Mouse (Mus musculus) MEL (cell line): ENCODE data around the gene Fkbp9. TPM values are rescaled to one million over a fixed set of nuclear protein-coding genes. Genes with fewer than 3 reads are reported as not detected.
A peak's percentile ranks its signal among the peaks of the same experiment; 100 is the strongest.

Source experiments
- DNase-seq: peaks from one replicate; pipeline ENCODE4 v3.0.0; 2011; ENCODE audit warnings: low read depth, low spot score
- H3K27ac ChIP-seq: 2 replicates; pipeline ENCODE4 v1.5.1; 2012; ENCODE audit warnings: low read depth, mild to moderate bottlenecking, control low read depth, low read length, moderate library complexity; ENCODE audit not compliant: control insufficient read depth
- H3K27me3 ChIP-seq, 2 experiments: fragments of 150-350 bp in 1 of 2; sonication (generic) in 1 of 2; 2 replicates each; pipeline ENCODE4 v1.6.1; 2012; ENCODE audit warnings: low read length in 2 of 2, mild to moderate bottlenecking in 2 of 2, improper control_type of control experiment in 1 of 2, moderate library complexity in 1 of 2; ENCODE audit not compliant: insufficient read depth in 2 of 2, control insufficient read depth in 1 of 2
- H3K36me3 ChIP-seq, 2 experiments: 2 replicates each; pipeline ENCODE4 v1.6.1; 2012 to 2014; ENCODE audit warnings: low read length in 2 of 2, improper control_type of control experiment in 1 of 2, inconsistent platforms in 1 of 2, mild to moderate bottlenecking in 1 of 2; ENCODE audit not compliant: insufficient read depth in 2 of 2, control insufficient read depth in 1 of 2
- H3K4me1 ChIP-seq, 2 experiments: fragments of 150-350 bp in 1 of 2; sonication (generic) in 1 of 2; 2 replicates each; pipeline ENCODE4 v1.6.1; 2012; ENCODE audit warnings: low read length in 2 of 2, improper control_type of control experiment in 1 of 2, mild to moderate bottlenecking in 1 of 2; ENCODE audit not compliant: insufficient read depth in 2 of 2, control insufficient read depth in 1 of 2
- H3K4me3 ChIP-seq, 2 experiments: fragments of 150-350 bp in 1 of 2; sonication (generic) in 1 of 2; 2 replicates each; pipeline ENCODE4 v1.5.1; 2012; ENCODE audit warnings: low read depth in 2 of 2, low read length in 2 of 2, mild to moderate bottlenecking in 2 of 2, moderate library complexity in 2 of 2, control low read depth in 1 of 2, improper control_type of control experiment in 1 of 2; ENCODE audit not compliant: control insufficient read depth in 1 of 2, insufficient read depth in 1 of 2
- H3K79me2 ChIP-seq: 2 replicates; pipeline ENCODE4 v1.6.1; 2012; ENCODE audit warnings: mild to moderate bottlenecking, low read length, moderate library complexity; ENCODE audit not compliant: control insufficient read depth, poor library complexity, insufficient read depth
- H3K9ac ChIP-seq: 2 replicates; pipeline ENCODE4 v1.6.1; 2012; ENCODE audit warnings: low read depth, mild to moderate bottlenecking, control low read depth, low read length, moderate library complexity; ENCODE audit not compliant: control insufficient read depth, poor library complexity, severe bottlenecking
- H3K9me3 ChIP-seq: fragments of 150-350 bp; sonication (generic); replicated peaks from 2 replicates; pipeline ENCODE4 v1.6.1; 2012; ENCODE audit warnings: mild to moderate bottlenecking, low read length, improper control_type of control experiment, moderate library complexity; ENCODE audit not compliant: insufficient read depth
- BHLHE40 ChIP-seq: IDR thresholded peaks from 2 replicates; pipeline ENCODE4 v1.6.1; 2012; ENCODE audit warnings: low read depth, mild to moderate bottlenecking, inconsistent platforms, low read length, improper control_type of control experiment, borderline replicate concordance
- CHD1 ChIP-seq: IDR thresholded peaks from 2 replicates; pipeline ENCODE4 v1.6.1; 2012; ENCODE audit warnings: low read depth, mild to moderate bottlenecking, inconsistent platforms, low read length, improper control_type of control experiment
- CHD2 ChIP-seq: IDR thresholded peaks from 2 replicates; pipeline ENCODE4 v1.6.1; 2011; ENCODE audit warnings: low read length, improper control_type of control experiment
- ELF1 ChIP-seq: IDR thresholded peaks from 2 replicates; pipeline ENCODE4 v1.6.1; 2014; ENCODE audit warnings: low read depth, mild to moderate bottlenecking, inconsistent platforms, low read length, improper control_type of control experiment, moderate library complexity
- ETS1 ChIP-seq: IDR thresholded peaks from 2 replicates; pipeline ENCODE4 v1.6.1; 2012; ENCODE audit warnings: low read depth, mild to moderate bottlenecking, inconsistent platforms, low read length, improper control_type of control experiment, moderate library complexity
- HCFC1 ChIP-seq: IDR thresholded peaks from 2 replicates; pipeline ENCODE4 v1.6.1; 2012; ENCODE audit warnings: low read depth, mild to moderate bottlenecking, inconsistent platforms, low read length, improper control_type of control experiment, moderate library complexity
- MAFK ChIP-seq: IDR thresholded peaks from 2 replicates; pipeline ENCODE4 v1.6.1; 2011; ENCODE audit warnings: low read depth, mild to moderate bottlenecking, low read length, improper control_type of control experiment, borderline replicate concordance
- MAX ChIP-seq: IDR thresholded peaks from 2 replicates; pipeline ENCODE4 v1.6.1; 2011; ENCODE audit warnings: low read length, improper control_type of control experiment
- MXI1 ChIP-seq: IDR thresholded peaks from 2 replicates; pipeline ENCODE4 v1.6.1; 2011; ENCODE audit warnings: mild to moderate bottlenecking, low read depth, low read length, improper control_type of control experiment
- MYC ChIP-seq: IDR thresholded peaks from 2 replicates; pipeline ENCODE4 v1.6.1; 2011; ENCODE audit warnings: low read depth, mild to moderate bottlenecking, low read length, improper control_type of control experiment, moderate library complexity
- NELFE ChIP-seq: IDR thresholded peaks from 2 replicates; pipeline ENCODE4 v1.6.1; 2011; ENCODE audit warnings: low read depth, low read length, improper control_type of control experiment
- NRF1 ChIP-seq: IDR thresholded peaks from 2 replicates; pipeline ENCODE4 v1.6.1; 2014; ENCODE audit warnings: low read depth, mild to moderate bottlenecking, inconsistent platforms, low read length, improper control_type of control experiment, moderate library complexity; ENCODE audit not compliant: poor library complexity, insufficient read depth, severe bottlenecking
- POLR2AphosphoS2 ChIP-seq: IDR thresholded peaks from 2 replicates; pipeline ENCODE4 v1.6.1; 2011; ENCODE audit warnings: low read length, improper control_type of control experiment
- RAD21 ChIP-seq: IDR thresholded peaks from 2 replicates; pipeline ENCODE4 v1.6.1; 2011; ENCODE audit warnings: mild to moderate bottlenecking, low read depth, low read length, improper control_type of control experiment
- SIN3A ChIP-seq: IDR thresholded peaks from 2 replicates; pipeline ENCODE4 v1.6.1; 2012; ENCODE audit warnings: low read length, improper control_type of control experiment, inconsistent platforms
- SMC3 ChIP-seq: IDR thresholded peaks from 2 replicates; pipeline ENCODE4 v1.6.1; 2011; ENCODE audit warnings: low read depth, low read length, improper control_type of control experiment
- UBTF ChIP-seq: IDR thresholded peaks from 2 replicates; pipeline ENCODE4 v1.6.1; 2012; ENCODE audit warnings: low read depth, mild to moderate bottlenecking, inconsistent platforms, low read length, improper control_type of control experiment, moderate library complexity, borderline replicate concordance; ENCODE audit not compliant: insufficient read depth
- USF1 ChIP-seq: IDR thresholded peaks from 2 replicates; pipeline ENCODE4 v1.6.1; 2014; ENCODE audit warnings: low read depth, mild to moderate bottlenecking, inconsistent platforms, low read length, improper control_type of control experiment, moderate library complexity
- ZC3H11A ChIP-seq: IDR thresholded peaks from 2 replicates; pipeline ENCODE4 v1.6.1; 2012; ENCODE audit warnings: low read depth, mild to moderate bottlenecking, inconsistent platforms, low read length, improper control_type of control experiment
- ZMIZ1 ChIP-seq: IDR thresholded peaks from 2 replicates; pipeline ENCODE4 v1.6.1; 2012; ENCODE audit warnings: low read depth, mild to moderate bottlenecking, inconsistent platforms, low read length, improper control_type of control experiment, moderate library complexity
- polyA plus RNA-seq, 2 experiments: library from polyadenylated mRNA; stranded (reverse) in 1 of 2; unstranded in 1 of 2; fragments of >175 nt in 1 of 2; fragments of >200 nt in 1 of 2; gene quantifications; 2 replicates each; pipeline versions ENCODE4 v1.2.1 to v1.2.4; 2012; ENCODE audit warnings: low replicate concordance in 2 of 2, low read depth in 1 of 2; ENCODE audit not compliant: insufficient read length in 2 of 2, insufficient read depth in 1 of 2, missing spikeins in 1 of 2
- total RNA-seq: library from RNA; depleted of rRNA; stranded (reverse); fragments of 300-350 nt; gene quantifications from 2 replicates; pipeline ENCODE4 v1.2.3, GENCODE M21; 2012

The Fkbp9 gene
- total and polyA plus RNA-seq, 3 experiments = 3.0 to 19.5 TPM; not detected in 1

DNA sequence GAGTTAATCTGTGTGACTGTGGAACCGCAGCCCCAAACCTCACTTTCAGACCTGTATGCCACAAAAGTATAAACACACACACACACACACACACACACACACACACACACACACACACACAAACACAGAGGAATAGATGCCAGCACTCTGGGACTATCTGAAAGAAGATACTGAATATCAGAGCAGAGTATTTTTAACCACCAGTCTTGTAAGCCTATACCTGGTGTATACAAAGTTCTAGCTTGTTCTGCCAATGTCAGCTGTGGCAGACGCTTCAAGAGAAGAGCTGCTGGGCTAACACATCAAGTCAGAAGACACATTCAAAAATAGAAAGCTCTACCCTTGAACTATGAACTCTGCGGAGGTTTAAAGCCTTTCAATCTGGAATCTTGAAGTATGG is 67.7 kb downstream of the Fkbp9 start:
- Histone ChIP-seq H3K27me3 (no peaks in the 10 kb centered on the region), H3K79me2 (peaks cover 55% of the 10 kb centered on the region), H3K4me3 (no peak overlapping the region), H3K36me3 (peaks cover 1 to 34% of the 10 kb centered on the region in 2 experiments), H3K4me1 (peaks cover 13 to 22% of the 10 kb centered on the region in 2 experiments), H3K9me3 (no peaks in the 10 kb centered on the region), H3K9ac (no peak overlapping the region), H3K27ac (no peak overlapping the region)
- TF ChIP-seq CHD2 = no peak
- no peak for DNase-seq

DNA sequence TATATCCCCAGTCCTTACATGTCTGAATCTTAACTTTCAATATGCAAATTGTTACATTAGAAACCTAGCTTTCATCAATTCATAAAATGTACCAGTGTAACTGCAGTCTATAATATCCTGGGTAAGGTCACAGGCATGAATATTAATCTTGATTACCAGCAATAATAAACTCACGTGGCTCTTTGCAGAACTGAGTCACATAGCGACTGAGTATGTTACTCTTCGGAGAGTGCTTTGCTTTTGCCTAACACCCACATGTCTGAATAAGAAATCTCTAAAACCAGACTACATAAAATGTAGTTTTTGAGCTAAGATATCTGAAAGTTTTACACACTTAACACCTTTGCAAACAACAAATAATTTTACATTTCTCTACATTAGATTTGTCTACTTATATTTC is 69.5 kb downstream of the Fkbp9 start:
- peak overlapping the region in 1 of 2 experiments; percentile 39; a peak in 2 of 4 replicates for H3K4me3 ChIP-seq
- no peaks in the 10 kb centered on the region for H3K27me3 ChIP-seq
- no peak for TF ChIP-seq UBTF
- peak; percentile 81 for TF ChIP-seq MAX
- no peak for TF ChIP-seq ZMIZ1
- no peak for TF ChIP-seq MAFK
- TF ChIP-seq NELFE = no peak
- no peak for TF ChIP-seq CHD1
- TF ChIP-seq RAD21 = no peak
- TF ChIP-seq ZC3H11A = no peak
- TF ChIP-seq SIN3A = peak; percentile 85
- 0 out of 2 replicates have a peak, but pooled peaks have one; percentile 47 for TF ChIP-seq MYC
- TF ChIP-seq HCFC1 = no peak
- no peak for TF ChIP-seq NRF1
- no peak for TF ChIP-seq SMC3
- TF ChIP-seq BHLHE40 = peak; percentile 74; the same call in 1 of the 2 replicates
- peak; percentile 92 for TF ChIP-seq MXI1
- TF ChIP-seq POLR2AphosphoS2 = no peak
- no peak for TF ChIP-seq ETS1
- TF ChIP-seq ELF1 = no peak
- TF ChIP-seq USF1 = peak; percentile 46; the same call in 1 of the 2 replicates
- TF ChIP-seq, all 39 proteins: peak for 6
- H3K27ac ChIP-seq = peak overlapping the region; percentile 89
- DNase-seq = peak; percentile 59
- H3K9ac ChIP-seq = peak overlapping the region; percentile 49
- no peaks in the 10 kb centered on the region for H3K9me3 ChIP-seq
- H3K4me1 ChIP-seq = peaks cover 18 to 22% of the 10 kb centered on the region in 2 experiments
- H3K79me2 ChIP-seq = peaks cover 59% of the 10 kb centered on the region
- peaks cover 0 to 37% of the 10 kb centered on the region in 2 experiments; a peak in 3 of 4 replicates for H3K36me3 ChIP-seq
